Mouse (Mus musculus) lung, embryonic 14.5 days (tissue): ENCODE measurements at regions not wholly inside any gene's neighbourhood (a gene's known extent, or its start where the extent isn't known, plus 50 kb on each side); places are given as distances from the start of the nearest gene placed in this dataset.

Experiments used
- ATAC-seq: fragments of 200-750 bp; cut with Nextera tagmentation; 2 replicates; pipeline ENCODE4 v1.8.0; 2017; ENCODE audit warnings: mild to moderate bottlenecking, moderate TSS enrichment, moderate library complexity; ENCODE audit not compliant: insufficient read depth
- DNase-seq: peaks from one replicate; pipeline ENCODE4 v3.0.0-alpha.2; 2015
- H3K27ac ChIP-seq: fragments of 300-500 bp; sonication (generic); 2 replicates; pipeline ENCODE4 v1.5.1; 2014; ENCODE audit warnings: low read depth, mild to moderate bottlenecking, moderate library complexity
- H3K27me3 ChIP-seq: fragments of 300-500 bp; sonication (generic); 2 replicates; pipeline ENCODE4 v1.6.1; 2014; ENCODE audit warnings: low read length, control low read depth; ENCODE audit not compliant: insufficient read depth
- H3K36me3 ChIP-seq: fragments of 300-500 bp; sonication (generic); 2 replicates; pipeline ENCODE4 v1.6.1; 2014; ENCODE audit warnings: control low read depth; ENCODE audit not compliant: insufficient read depth
- H3K4me1 ChIP-seq: fragments of 300-500 bp; sonication (generic); 2 replicates; pipeline ENCODE4 v1.6.1; 2014; ENCODE audit warnings: antibody characterized with exemption, control low read depth; ENCODE audit not compliant: insufficient read depth
- H3K4me2 ChIP-seq: fragments of 300-500 bp; sonication (generic); 2 replicates; pipeline ENCODE4 v1.6.1; 2014; ENCODE audit warnings: mild to moderate bottlenecking
- H3K4me3 ChIP-seq: fragments of 300-500 bp; sonication (generic); 2 replicates; pipeline ENCODE4 v1.5.1; 2014; ENCODE audit warnings: low read depth, low read length
- H3K9ac ChIP-seq: fragments of 300-500 bp; sonication (generic); 2 replicates; pipeline ENCODE4 v1.6.1; 2014
- H3K9me3 ChIP-seq: fragments of 300-500 bp; sonication (generic); 2 replicates; pipeline ENCODE4 v1.6.1; 2016; ENCODE audit warnings: low read depth, low read length, control low read depth
- CTCF ChIP-seq: IDR thresholded peaks from 2 replicates; pipeline ENCODE4 v1.5.1; 2016; ENCODE audit warnings: antibody characterized with exemption, low read depth
- WGBS: fragments of 180-500 bp; shearing (Covaris S2); extraction: QIAGEN DNeasy Blood & Tissue Kit; methylation state at CpG from one replicate; pipeline ENCODE4 v1.1.7; 2014; 5-methylcytosine and 5-hydroxymethylcytosine counted together

DNA sequence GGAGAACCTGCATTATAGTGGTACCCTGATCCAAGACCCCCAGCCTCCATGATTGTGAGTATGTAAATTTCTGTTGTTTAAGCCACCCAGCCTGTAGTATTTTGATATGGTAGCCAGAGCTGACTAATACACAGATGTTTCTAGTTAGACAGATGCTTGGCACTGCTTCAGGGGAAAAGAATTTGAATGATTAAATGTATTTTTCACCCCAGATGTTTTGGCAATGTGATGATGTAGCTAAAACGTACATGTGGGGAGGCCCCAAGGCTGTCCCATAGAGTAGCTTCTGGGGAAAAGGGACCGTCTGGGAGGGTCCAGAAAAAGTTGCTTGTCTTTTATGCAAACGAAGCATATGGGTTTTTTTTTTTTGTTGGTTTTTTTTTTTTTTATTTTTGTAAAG is 654.8 kb downstream of the Slc4a3 start:
- Histone ChIP-seq H3K4me1 (no peaks in the 10 kb centered on the region), H3K27ac (no peak overlapping the region), H3K9me3 (no peaks in the 10 kb centered on the region), H3K36me3 (no peaks in the 10 kb centered on the region), H3K27me3 (no peaks in the 10 kb centered on the region), H3K4me3 (no peak overlapping the region), H3K9ac (no peak overlapping the region), H3K4me2 (no peak overlapping the region)
- DNase-seq = peak; percentile 56
- WGBS = 38% methylated on average over 3 of the region's 3 CpGs
- TF ChIP-seq CTCF = no peak
- ATAC-seq = no peak

DNA sequence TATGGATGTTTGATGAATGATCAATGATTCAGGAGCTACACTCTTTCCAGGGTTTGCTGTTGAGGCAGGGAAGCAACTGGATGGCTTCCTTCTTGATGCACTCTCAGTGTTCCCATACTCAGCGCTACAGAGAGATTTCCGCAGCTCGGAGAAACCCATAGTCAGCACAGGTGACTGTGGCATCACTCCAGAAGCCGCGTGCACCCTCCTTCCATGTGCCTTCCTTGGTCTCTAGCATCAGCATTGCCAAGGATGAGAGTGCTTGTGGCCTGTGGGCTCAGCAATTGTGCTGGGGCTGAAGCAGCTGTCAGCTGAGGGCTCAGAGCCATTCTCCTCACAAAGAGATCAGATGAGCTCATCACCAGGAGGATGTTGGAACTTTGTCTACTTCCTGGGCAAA is 666.4 kb downstream of the Slc4a3 start:
- no peaks in the 10 kb centered on the region for H3K27me3 ChIP-seq
- H3K36me3 ChIP-seq = no peaks in the 10 kb centered on the region
- no peak overlapping the region for H3K4me3 ChIP-seq
- H3K27ac ChIP-seq = no peak overlapping the region
- no peak for TF ChIP-seq CTCF
- no peak overlapping the region for H3K4me2 ChIP-seq
- H3K9me3 ChIP-seq = no peaks in the 10 kb centered on the region
- no peaks in the 10 kb centered on the region for H3K4me1 ChIP-seq
- H3K9ac ChIP-seq = no peak overlapping the region
- ATAC-seq (no peak), DNase-seq (no peak)
- WGBS = 87% methylated on average over 5 of the region's 5 CpGs

DNA sequence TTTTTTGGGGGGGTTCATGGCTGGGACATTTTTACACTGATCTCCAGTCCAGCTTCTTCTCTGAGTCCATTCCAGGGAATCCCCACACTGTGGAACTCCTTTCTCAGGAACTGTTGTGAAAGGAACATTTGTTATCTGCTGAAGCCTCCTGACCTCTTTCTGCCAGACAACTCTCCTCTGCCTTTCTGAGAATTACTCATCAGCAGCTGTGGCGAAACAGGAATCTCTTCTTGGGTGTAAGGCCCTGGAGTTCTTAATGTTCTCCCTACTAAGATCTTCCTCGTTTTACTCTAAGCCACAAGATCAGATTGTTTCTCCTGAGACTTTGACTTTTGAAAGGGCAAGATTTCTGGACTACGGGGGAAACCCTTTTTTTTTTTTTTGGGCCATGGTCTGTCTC is 698.7 kb downstream of the Slc4a3 start:
- Histone ChIP-seq H3K9me3 (no peaks in the 10 kb centered on the region), H3K4me3 (no peak overlapping the region), H3K27ac (no peak overlapping the region), H3K9ac (no peak overlapping the region), H3K4me2 (no peak overlapping the region), H3K27me3 (no peaks in the 10 kb centered on the region), H3K36me3 (no peaks in the 10 kb centered on the region), H3K4me1 (no peaks in the 10 kb centered on the region)
- WGBS = 50% methylated on average over 3 of the region's 3 CpGs
- DNase-seq (no peak), ATAC-seq (no peak)
- no peak for TF ChIP-seq CTCF

DNA sequence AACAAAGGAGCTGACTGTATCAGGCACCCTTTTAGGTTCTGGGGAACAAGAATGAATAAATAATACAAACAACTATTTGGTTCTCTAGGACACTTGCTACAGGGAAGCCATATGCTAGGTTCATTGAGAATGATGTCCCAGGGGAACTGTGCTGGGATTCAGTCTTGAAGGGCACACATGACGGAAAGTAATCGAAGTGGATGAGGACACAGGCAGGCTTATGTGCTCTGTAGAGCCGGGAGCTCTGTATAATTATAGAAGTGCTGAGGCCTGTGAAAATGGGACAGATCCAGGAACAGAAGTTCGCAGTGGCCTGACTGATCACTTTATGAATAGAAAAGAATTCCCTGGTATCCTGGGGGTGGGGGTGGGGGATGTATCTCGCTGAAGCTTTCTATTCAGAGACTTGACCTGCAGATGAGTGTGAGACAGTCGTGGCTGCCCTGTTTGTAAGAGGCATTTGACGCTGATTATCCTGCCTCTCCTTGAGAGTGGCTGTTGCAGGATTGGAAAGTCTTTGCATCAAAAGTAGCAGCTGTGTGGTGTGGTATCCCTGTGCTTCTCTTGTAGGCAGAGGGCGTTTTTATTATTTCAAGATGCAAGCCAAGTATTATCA is 700.2 kb downstream of the Slc4a3 start:
- no peak overlapping the region for H3K4me2 ChIP-seq
- no peaks in the 10 kb centered on the region for H3K4me1 ChIP-seq
- H3K36me3 ChIP-seq = no peaks in the 10 kb centered on the region
- 47% methylated on average over 8 of the region's 8 CpGs for WGBS
- H3K27me3 ChIP-seq = no peaks in the 10 kb centered on the region
- ATAC-seq (no peak), DNase-seq (no peak)
- H3K9me3 ChIP-seq = no peaks in the 10 kb centered on the region
- no peak overlapping the region for H3K4me3 ChIP-seq
- H3K27ac ChIP-seq = no peak overlapping the region
- TF ChIP-seq CTCF = no peak
- no peak overlapping the region for H3K9ac ChIP-seq

DNA sequence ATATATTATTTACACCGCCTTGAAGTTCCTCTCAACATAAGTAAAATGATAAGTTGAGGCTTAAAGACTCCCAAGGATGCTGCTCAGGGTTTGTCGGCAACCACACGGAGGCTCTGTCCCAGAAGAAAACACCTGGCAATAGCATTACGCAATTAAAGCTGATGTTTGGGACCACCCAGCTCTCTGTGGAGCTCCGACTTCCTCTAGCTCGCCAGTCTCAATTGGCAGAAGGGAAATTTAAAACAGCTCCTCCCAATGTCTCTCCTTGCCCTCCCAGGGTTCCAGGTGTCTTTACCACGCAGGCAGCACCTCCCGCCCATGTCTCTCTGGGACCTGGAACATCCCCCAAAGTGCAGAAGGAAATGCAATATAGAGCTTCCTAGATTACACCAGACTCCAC is 701.1 kb downstream of the Slc4a3 start:
- 50% methylated on average over 8 of the region's 8 CpGs for WGBS
- no peak overlapping the region for H3K9ac ChIP-seq

DNA sequence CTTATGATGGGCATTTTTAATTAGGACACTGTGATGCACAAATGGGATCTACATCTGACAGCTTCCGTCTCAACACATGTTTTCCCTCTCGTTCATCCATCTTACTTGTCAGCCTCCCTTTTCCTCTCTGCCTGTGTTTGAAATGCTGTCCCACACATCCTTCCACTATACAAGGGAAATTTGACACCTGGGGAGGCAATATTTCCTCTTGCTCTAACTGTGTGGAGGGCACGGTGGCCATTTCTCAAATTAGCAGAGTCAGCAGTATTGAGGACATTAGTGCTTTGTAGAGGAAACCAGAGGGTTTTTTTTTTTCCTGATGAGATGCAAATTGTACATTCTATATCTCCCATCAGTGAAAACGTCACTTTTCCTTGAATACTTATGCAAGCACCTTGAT is 712.2 kb downstream of the Slc4a3 start:
- Histone ChIP-seq H3K9ac (no peak overlapping the region), H3K4me3 (no peak overlapping the region), H3K27ac (no peak overlapping the region), H3K9me3 (no peaks in the 10 kb centered on the region), H3K36me3 (no peaks in the 10 kb centered on the region), H3K27me3 (no peaks in the 10 kb centered on the region), H3K4me2 (no peak overlapping the region), H3K4me1 (no peaks in the 10 kb centered on the region)
- 28% methylated on average over 4 of the region's 4 CpGs for WGBS
- no peak for TF ChIP-seq CTCF
- ATAC-seq (no peak), DNase-seq (no peak)

More for the DNA sequence above, 701.1 kb downstream of the Slc4a3 start:
- no peaks in the 10 kb centered on the region for H3K4me1 ChIP-seq
- TF ChIP-seq CTCF = no peak
- H3K27me3 ChIP-seq = no peaks in the 10 kb centered on the region
- H3K4me2 ChIP-seq = no peak overlapping the region
- no peak overlapping the region for H3K27ac ChIP-seq
- no peak for DNase-seq
- no peaks in the 10 kb centered on the region for H3K36me3 ChIP-seq
- ATAC-seq = no peak
- no peak overlapping the region for H3K4me3 ChIP-seq
- H3K9me3 ChIP-seq = no peaks in the 10 kb centered on the region

DNA sequence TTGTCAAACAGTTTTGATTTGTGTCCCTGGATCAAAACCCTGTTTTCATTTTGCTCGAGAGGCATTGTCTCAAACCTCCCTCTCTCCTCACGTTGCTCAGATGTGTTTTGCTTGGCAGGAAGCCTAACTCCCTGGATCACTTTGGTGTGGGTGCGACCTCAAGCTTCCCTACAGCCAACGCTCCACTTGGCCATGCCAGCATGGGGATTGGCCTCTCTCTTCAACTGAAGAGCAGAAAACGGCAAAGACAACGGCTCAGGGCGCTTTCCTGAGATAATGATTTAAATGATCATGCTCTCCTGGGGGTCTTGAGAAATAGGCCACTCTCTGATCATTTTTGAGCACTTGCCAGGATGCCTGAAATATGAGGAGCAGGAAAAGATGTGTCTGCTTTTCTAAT is 730.1 kb downstream of the Slc4a3 start:
- Histone ChIP-seq H3K4me1 (no peaks in the 10 kb centered on the region), H3K4me3 (no peak overlapping the region), H3K4me2 (peak overlapping the region; percentile 36; the same call in 1 of the 2 replicates), H3K9me3 (no peaks in the 10 kb centered on the region), H3K27me3 (no peaks in the 10 kb centered on the region), H3K27ac (no peak overlapping the region), H3K9ac (no peak overlapping the region), H3K36me3 (no peaks in the 10 kb centered on the region)
- DNase-seq (peak; percentile 70), ATAC-seq (peak; percentile 38; the same call in 1 of the 2 replicates)
- 21% methylated on average over 7 of the region's 7 CpGs for WGBS
- TF ChIP-seq CTCF = no peak

DNA sequence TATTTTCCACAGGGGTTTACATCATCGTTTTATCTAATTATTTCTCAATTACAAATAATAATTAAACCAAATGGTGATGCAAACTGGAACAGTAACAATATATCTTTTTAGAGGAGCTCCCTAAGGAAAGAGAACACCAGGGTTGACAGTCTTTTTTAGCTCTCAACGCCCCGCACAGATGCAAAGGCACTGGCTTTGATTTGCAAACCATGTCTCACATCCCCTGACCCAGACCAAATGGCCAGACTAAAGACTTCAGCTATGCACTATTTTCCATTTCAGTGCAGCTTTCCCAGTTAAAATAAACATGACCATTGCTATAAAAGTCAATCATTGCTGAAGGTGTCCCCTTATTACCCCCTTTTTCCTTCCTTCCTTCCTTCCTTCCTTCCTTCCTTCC is 730.6 kb downstream of the Slc4a3 start:
- Histone ChIP-seq H3K27me3 (no peaks in the 10 kb centered on the region), H3K36me3 (no peaks in the 10 kb centered on the region), H3K27ac (no peak overlapping the region), H3K9me3 (no peaks in the 10 kb centered on the region), H3K4me1 (no peaks in the 10 kb centered on the region), H3K4me2 (no peak overlapping the region), H3K4me3 (no peak overlapping the region), H3K9ac (no peak overlapping the region)
- WGBS = 43% methylated on average over 3 of the region's 3 CpGs
- DNase-seq = peak; percentile 23
- TF ChIP-seq CTCF = no peak
- no peak for ATAC-seq
